Mouse (Mus musculus): ENCODE measurements around the gene Xiap. TPM values are rescaled to one million over a fixed set of nuclear protein-coding genes. Genes with fewer than 3 reads are reported as not detected.
A peak's percentile ranks its signal among the peaks of the same experiment; 100 is the strongest.

Xiap gene
- polyA plus RNA-seq, 1 experiment from 2014 or later: 16.7 TPM

DNA sequence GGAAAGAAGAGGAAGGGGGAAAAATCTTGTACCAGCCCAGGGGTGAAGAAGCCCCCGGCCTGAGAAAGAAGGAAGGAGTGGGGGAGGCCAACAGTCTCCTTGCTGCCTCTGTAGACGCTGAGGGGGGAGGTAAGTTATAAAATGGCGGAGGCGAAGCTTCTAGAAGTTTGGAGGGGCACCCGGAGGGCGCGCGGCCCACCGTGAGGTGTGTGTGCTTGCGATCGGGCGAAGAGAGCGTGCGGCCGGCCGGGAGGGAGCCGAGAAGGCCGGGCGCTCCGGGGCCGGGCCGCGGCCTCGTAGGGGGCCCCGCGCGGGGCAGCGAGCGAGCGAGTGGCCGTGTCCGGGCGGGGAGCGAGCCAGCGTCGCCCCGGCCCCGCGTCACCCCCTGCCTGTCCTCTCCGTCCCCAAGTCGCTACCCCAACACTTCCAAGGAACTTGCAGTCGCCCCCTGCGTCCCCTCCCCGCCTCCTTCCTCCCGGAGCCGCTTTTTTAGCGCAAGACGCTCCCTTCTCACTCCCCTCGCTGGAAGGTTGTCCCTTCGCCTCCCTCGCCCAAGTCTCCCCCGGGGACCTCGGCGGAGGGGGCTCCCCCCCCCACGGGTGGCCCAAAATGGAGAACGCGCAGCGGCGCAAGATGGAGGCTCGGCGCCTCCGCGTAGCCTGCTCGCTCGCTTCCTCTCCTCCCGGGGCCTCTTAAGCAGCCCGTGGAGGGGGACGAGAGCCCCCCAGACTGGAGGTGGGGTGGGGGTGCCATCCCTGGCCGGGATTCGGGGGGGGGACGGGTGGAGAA, 90.3 kb downstream of the Xiap start:
- ATAC-seq (replicated peaks; ENCODE audit: insufficient number of reproducible peaks, low FRiP score, low TSS enrichment, low read depth) (peak; percentile 37), DNase-seq (ENCODE audit: low spot score) (peak; percentile 21)
- Histone ChIP-seq H3K4me1 (ENCODE audit: control insufficient read depth, insufficient read depth, low read length) (no peaks in the 10 kb centered on the region), H3K9me3 (replicated peaks; ENCODE audit: control insufficient read depth, low read length) (no peaks in the 10 kb centered on the region), H3K9ac (replicated peaks; ENCODE audit: low read length) (peak overlapping the region; percentile 95), H3K4me3 (ENCODE audit: low read depth, low read length) (peak overlapping the region; percentile 62), H3K36me3 (replicated peaks; ENCODE audit: control insufficient read depth, insufficient read depth, low read depth, low read length) (no peaks in the 10 kb centered on the region), H3K4me2 (ENCODE audit: low read depth, low read length) (peak overlapping the region; percentile 51), H3K27ac (replicated peaks; ENCODE audit: low read depth, low read length) (peak overlapping the region; percentile 99), H3K27me3 (ENCODE audit: control insufficient read depth, insufficient read depth, low read length) (no peaks in the 10 kb centered on the region)
- WGBS: 15% methylated on average over 26 of the region's 71 CpGs

DNA sequence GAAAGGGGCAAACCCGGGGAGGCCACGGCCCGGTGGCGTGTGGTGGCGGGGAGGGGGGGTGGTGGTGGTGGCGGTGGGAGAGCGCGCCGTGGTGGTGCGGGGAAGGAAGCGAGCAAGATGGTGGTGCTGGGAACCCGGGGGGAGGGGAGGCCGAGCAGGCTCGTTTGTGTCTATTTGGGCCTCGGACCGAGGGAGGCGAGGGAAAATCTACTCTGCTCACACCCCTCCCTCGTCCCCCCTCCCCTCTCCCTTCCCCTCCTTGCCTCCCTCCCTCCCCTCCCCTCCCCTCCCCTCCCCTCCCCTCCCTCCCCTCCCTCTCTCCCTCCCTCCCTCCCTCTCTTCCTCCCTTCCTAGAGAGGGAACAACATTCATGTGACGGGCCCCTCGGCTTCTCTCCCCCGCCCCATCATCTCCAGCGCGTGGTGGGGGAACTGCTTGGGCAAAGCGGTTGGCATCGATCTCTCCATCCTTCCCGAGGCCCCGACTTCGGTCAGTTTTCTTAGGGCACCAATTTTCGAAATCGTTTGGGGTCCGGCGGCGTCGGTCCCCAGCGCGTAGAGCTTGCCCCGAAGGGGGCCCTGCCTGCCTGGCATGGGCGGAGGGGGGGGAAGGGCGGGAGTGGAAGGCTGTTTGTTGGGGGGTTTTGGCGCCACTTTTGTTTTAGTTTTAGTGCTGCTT, 91.0 kb downstream of the Xiap start:
- 22% methylated on average over 15 of the region's 40 CpGs for WGBS
- Histone ChIP-seq H3K27ac (replicated peaks; ENCODE audit: low read depth, low read length) (peak overlapping the region; percentile 99), H3K4me3 (ENCODE audit: low read depth, low read length) (peak overlapping the region; percentile 62), H3K27me3 (ENCODE audit: control insufficient read depth, insufficient read depth, low read length) (no peaks in the 10 kb centered on the region), H3K9me3 (replicated peaks; ENCODE audit: control insufficient read depth, low read length) (no peaks in the 10 kb centered on the region), H3K4me1 (ENCODE audit: control insufficient read depth, insufficient read depth, low read length) (no peaks in the 10 kb centered on the region), H3K4me2 (ENCODE audit: low read depth, low read length) (peak overlapping the region; percentile 51), H3K9ac (replicated peaks; ENCODE audit: low read length) (peak overlapping the region; percentile 95), H3K36me3 (replicated peaks; ENCODE audit: control insufficient read depth, insufficient read depth, low read depth, low read length) (no peaks in the 10 kb centered on the region)
- DNase-seq (ENCODE audit: low spot score) (peak; percentile 84), ATAC-seq (replicated peaks; ENCODE audit: insufficient number of reproducible peaks, low FRiP score, low TSS enrichment, low read depth) (peak; percentile 84)

DNA sequence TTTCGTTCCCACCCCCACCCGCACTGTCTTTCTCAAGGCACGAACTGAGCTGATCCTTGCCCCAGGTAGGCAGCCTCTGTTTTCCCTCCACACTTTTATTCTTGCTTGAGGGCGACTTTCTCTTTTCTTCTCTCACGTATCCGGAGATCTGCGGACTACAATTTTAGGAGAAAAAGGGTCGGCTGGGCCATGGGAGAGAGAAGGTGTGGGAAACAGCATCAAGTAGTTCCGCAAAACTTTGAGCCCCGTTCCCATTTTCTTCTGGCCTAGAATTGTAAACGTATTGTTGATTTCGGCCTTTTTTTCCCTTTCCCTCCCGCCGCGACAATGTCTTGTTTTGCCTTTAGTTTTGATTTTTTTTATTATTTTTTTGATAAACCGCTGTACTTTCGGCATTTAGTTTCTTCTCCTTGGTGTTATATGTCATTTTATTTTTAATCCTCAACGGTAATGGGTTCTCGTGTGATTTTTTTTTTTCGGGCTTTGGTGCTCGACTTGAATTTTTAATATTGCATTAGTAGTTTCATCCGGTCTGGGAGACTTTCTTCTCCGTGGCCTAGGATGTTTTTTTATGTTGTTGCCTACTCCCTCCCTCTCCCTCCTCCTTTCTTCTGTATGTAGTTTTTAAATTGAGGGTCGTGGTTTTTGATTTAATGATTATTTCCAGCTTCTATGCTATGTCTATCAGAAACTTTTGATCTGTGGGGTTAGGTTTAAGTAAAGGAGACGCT, 91.7 kb downstream of the Xiap start:
- H3K27me3 ChIP-seq (ENCODE audit: control insufficient read depth, insufficient read depth, low read length): no peaks in the 10 kb centered on the region
- H3K4me1 ChIP-seq (ENCODE audit: control insufficient read depth, insufficient read depth, low read length): no peaks in the 10 kb centered on the region
- H3K9me3 ChIP-seq (replicated peaks; ENCODE audit: control insufficient read depth, low read length): no peaks in the 10 kb centered on the region
- no peaks in the 10 kb centered on the region for H3K36me3 ChIP-seq (replicated peaks; ENCODE audit: control insufficient read depth, insufficient read depth, low read depth, low read length)
- 11% methylated on average over 25 of the region's 25 CpGs for WGBS
- peak overlapping the region; percentile 71 for H3K27ac ChIP-seq (replicated peaks; ENCODE audit: low read depth, low read length)
- ATAC-seq (replicated peaks; ENCODE audit: insufficient number of reproducible peaks, low FRiP score, low TSS enrichment, low read depth) (no peak), DNase-seq (ENCODE audit: low spot score) (no peak)
- H3K4me3 ChIP-seq (ENCODE audit: low read depth, low read length): peak overlapping the region; percentile 42
- peak overlapping the region; percentile 67 for H3K9ac ChIP-seq (replicated peaks; ENCODE audit: low read length)
- peak overlapping the region; percentile 27 for H3K4me2 ChIP-seq (ENCODE audit: low read depth, low read length)

DNA sequence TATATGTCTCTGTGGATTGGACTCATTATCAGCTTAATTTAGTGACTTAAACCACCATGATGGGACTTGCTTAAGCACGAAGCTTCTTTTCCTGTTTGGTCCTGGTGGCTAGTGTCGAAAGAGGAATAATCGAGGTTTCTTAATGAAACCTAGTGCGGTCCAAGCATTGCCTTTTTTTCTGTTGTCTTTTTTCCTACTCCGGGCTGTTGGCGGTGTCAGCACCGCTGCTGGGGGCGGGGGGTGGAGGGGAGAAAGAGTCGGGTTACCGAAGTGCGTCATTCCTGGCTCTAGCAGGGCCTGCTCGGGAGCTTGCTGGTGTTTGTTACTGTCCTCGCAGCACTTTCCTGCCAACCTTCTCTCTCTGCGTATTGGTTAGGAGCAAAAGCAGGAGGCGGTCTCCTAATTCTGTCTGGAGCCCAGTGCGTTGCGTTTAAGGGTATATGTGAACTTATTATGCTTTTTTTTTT, 92.5 kb downstream of the Xiap start:
- Histone ChIP-seq H3K36me3 (replicated peaks; ENCODE audit: control insufficient read depth, insufficient read depth, low read depth, low read length) (no peaks in the 10 kb centered on the region), H3K4me3 (ENCODE audit: low read depth, low read length) (peak overlapping the region; percentile 42), H3K4me2 (ENCODE audit: low read depth, low read length) (peak overlapping the region; percentile 27), H3K9ac (replicated peaks; ENCODE audit: low read length) (peak overlapping the region; percentile 48), H3K27me3 (ENCODE audit: control insufficient read depth, insufficient read depth, low read length) (no peaks in the 10 kb centered on the region), H3K9me3 (replicated peaks; ENCODE audit: control insufficient read depth, low read length) (no peaks in the 10 kb centered on the region), H3K27ac (replicated peaks; ENCODE audit: low read depth, low read length) (peak overlapping the region; percentile 71), H3K4me1 (ENCODE audit: control insufficient read depth, insufficient read depth, low read length) (no peaks in the 10 kb centered on the region)
- DNase-seq (ENCODE audit: low spot score) (peak; percentile 87), ATAC-seq (replicated peaks; ENCODE audit: insufficient number of reproducible peaks, low FRiP score, low TSS enrichment, low read depth) (peak; percentile 71)
- 18% methylated on average over 11 of the region's 17 CpGs for WGBS

DNA sequence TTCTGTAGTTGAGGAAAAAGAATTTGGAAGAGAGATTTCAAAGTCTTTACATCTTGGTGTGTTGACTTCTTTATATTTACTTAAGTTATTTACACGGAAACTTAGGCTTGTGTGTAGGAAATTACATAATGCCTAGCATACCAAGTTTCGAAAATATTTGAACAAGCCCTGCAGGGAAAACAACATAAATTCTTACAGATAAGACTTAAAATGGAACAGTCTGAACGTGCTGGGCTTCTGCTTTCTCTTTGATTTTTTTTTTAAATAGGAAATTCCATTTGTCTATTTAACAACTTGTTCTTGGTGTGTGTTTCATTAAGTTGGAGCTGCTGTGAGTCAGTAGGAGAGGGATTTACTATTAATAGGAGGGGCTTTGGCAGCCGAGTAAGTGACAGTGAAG, 93.6 kb downstream of the Xiap start:
- Histone ChIP-seq H3K4me1 (ENCODE audit: control insufficient read depth, insufficient read depth, low read length) (no peaks in the 10 kb centered on the region), H3K27me3 (ENCODE audit: control insufficient read depth, insufficient read depth, low read length) (no peaks in the 10 kb centered on the region), H3K36me3 (replicated peaks; ENCODE audit: control insufficient read depth, insufficient read depth, low read depth, low read length) (no peaks in the 10 kb centered on the region), H3K27ac (replicated peaks; ENCODE audit: low read depth, low read length) (no peak overlapping the region), H3K4me2 (ENCODE audit: low read depth, low read length) (peak overlapping the region; percentile 30), H3K4me3 (ENCODE audit: low read depth, low read length) (peak overlapping the region; percentile 42; the same call in 1 of the 2 replicates), H3K9ac (replicated peaks; ENCODE audit: low read length) (no peak overlapping the region), H3K9me3 (replicated peaks; ENCODE audit: control insufficient read depth, low read length) (no peaks in the 10 kb centered on the region)
- peak; percentile 2 for DNase-seq (ENCODE audit: low spot score)
- 27% methylated on average over 4 of the region's 4 CpGs for WGBS
- ATAC-seq (replicated peaks; ENCODE audit: insufficient number of reproducible peaks, low FRiP score, low TSS enrichment, low read depth): no peak

Other genes starting within 250 kb of the Xiap start
- gene Thoc2, start 139.0 kb upstream of the Xiap start, polyA plus RNA-seq (2014; fragmentation: Nextera tagmentation; extraction: Ambion mirVana): 90.2 and 107 TPM in 2 replicates
- gene Stag2, start 89.6 kb downstream of the Xiap start, polyA plus RNA-seq (2014; fragmentation: Nextera tagmentation; extraction: Ambion mirVana): 52.7 and 66.1 TPM in 2 replicates